Mouse (Mus musculus) lung, postnatal 0 days (tissue): Measurements from ENCODE around the gene Ralgapa2. TPM values are rescaled to one million over a fixed set of nuclear protein-coding genes. Genes with fewer than 3 reads are reported as not detected.

Experiments
- ATAC-seq: fragments of 200-750 bp; cut with Nextera tagmentation; 2 replicates; pipeline ENCODE4 v1.8.0; 2017; ENCODE audit warnings: moderate library complexity
- DNase-seq: peaks from one replicate; pipeline ENCODE4 v3.0.0-alpha.2; 2016; ENCODE audit warnings: low spot score
- H3K27ac ChIP-seq: fragments of 300-500 bp; sonication (generic); 2 replicates; pipeline ENCODE4 v1.5.1; 2014; ENCODE audit warnings: antibody characterized with exemption, mild to moderate bottlenecking, low read length, mixed read lengths
- H3K27me3 ChIP-seq: fragments of 300-500 bp; sonication (generic); replicated peaks from 2 replicates; pipeline ENCODE4 v1.6.1; 2014; ENCODE audit warnings: low read length, mixed read lengths; ENCODE audit not compliant: insufficient read depth
- H3K36me3 ChIP-seq: fragments of 300-500 bp; sonication (generic); 2 replicates; pipeline ENCODE4 v1.6.1; 2014; ENCODE audit warnings: low read length, mixed read lengths; ENCODE audit not compliant: insufficient read depth
- H3K4me1 ChIP-seq: fragments of 300-500 bp; sonication (generic); 2 replicates; pipeline ENCODE4 v1.6.1; 2014; ENCODE audit warnings: antibody characterized with exemption, low read depth, low read length, mixed read lengths; ENCODE audit not compliant: insufficient read depth
- H3K4me2 ChIP-seq: fragments of 300-500 bp; sonication (generic); replicated peaks from 2 replicates; pipeline ENCODE4 v1.6.1; 2014; ENCODE audit warnings: low read depth, mild to moderate bottlenecking, low read length, moderate library complexity, mixed read lengths
- H3K4me3 ChIP-seq: fragments of 300-500 bp; sonication (generic); 2 replicates; pipeline ENCODE4 v1.5.1; 2014; ENCODE audit warnings: low read depth, low read length
- H3K9ac ChIP-seq: fragments of 300-500 bp; sonication (generic); replicated peaks from 2 replicates; pipeline ENCODE4 v1.6.1; 2014; ENCODE audit warnings: low read depth, mild to moderate bottlenecking
- H3K9me3 ChIP-seq: fragments of 300-500 bp; sonication (generic); 2 replicates; pipeline ENCODE4 v1.6.1; 2016; ENCODE audit warnings: low read length, mixed read lengths
- CTCF ChIP-seq: IDR thresholded peaks from 2 replicates; pipeline ENCODE4 v1.5.1; 2016; ENCODE audit warnings: antibody characterized with exemption, mild to moderate bottlenecking
- EP300 ChIP-seq: IDR thresholded peaks from 2 replicates; pipeline ENCODE4 v1.6.1; 2016; ENCODE audit warnings: antibody characterized with exemption, mild to moderate bottlenecking, control low read depth
- WGBS: fragments of 180-500 bp; shearing (Covaris S2); extraction: QIAGEN DNeasy Blood & Tissue Kit; methylation state at CpG from one replicate; pipeline ENCODE4 v1.1.7; 2014; 5-methylcytosine and 5-hydroxymethylcytosine counted together
- polyA plus RNA-seq: library from polyadenylated mRNA; unstranded; fragments of >200 nt; fragmentation: Nextera tagmentation; extraction: Ambion mirVana; gene quantifications from 2 replicates; pipeline ENCODE4 v1.2.1, GENCODE M21; 2015

The Ralgapa2 gene
- polyA plus RNA-seq, 1 experiment from 2014 or later = 9.1 TPM

GRCm38 (mm10) chr2:146502578-146503311 lies 9.4 kb downstream of the Ralgapa2 start:
- Histone ChIP-seq H3K4me2 (no peak overlapping the region), H3K4me1 (peaks cover 12% of the 10 kb centered on the region; the same call in 1 of the 2 replicates), H3K27ac (no peak overlapping the region; the same call in 1 of the 2 replicates), H3K27me3 (no peaks in the 10 kb centered on the region), H3K9ac (no peak overlapping the region), H3K9me3 (no peaks in the 10 kb centered on the region), H3K36me3 (no peaks in the 10 kb centered on the region), H3K4me3 (no peak overlapping the region)
- TF ChIP-seq CTCF (peak; percentile 19; the same call in 1 of the 2 replicates), EP300 (no peak)
- DNase-seq (peak; percentile 65), ATAC-seq (peak; percentile 84)
- 52% methylated on average over 9 of the region's 9 CpGs for WGBS

- no peak for TF ChIP-seq CTCF
- no peak for TF ChIP-seq EP300
- no peaks in the 10 kb centered on the region for H3K9me3 ChIP-seq
- ATAC-seq = no peak
- H3K4me1 ChIP-seq = peaks cover 12% of the 10 kb centered on the region; the same call in 1 of the 2 replicates
- H3K27ac ChIP-seq = no peak overlapping the region
- no peak overlapping the region for H3K4me2 ChIP-seq
- no peaks in the 10 kb centered on the region for H3K36me3 ChIP-seq
- no peak for DNase-seq
- 83% methylated on average over 1 of the region's 1 CpGs for WGBS
- H3K4me3 ChIP-seq = no peak overlapping the region
- no peak overlapping the region for H3K9ac ChIP-seq
- no peaks in the 10 kb centered on the region for H3K27me3 ChIP-seq
Measured at GRCm38 (mm10) chr2:146500067-146500466, 12.1 kb downstream of the Ralgapa2 start.

- Histone ChIP-seq H3K36me3 (no peaks in the 10 kb centered on the region), H3K9me3 (no peaks in the 10 kb centered on the region), H3K4me3 (no peak overlapping the region), H3K27me3 (no peaks in the 10 kb centered on the region), H3K27ac (no peak overlapping the region), H3K9ac (no peak overlapping the region), H3K4me2 (no peak overlapping the region), H3K4me1 (peaks cover 12% of the 10 kb centered on the region; the same call in 1 of the 2 replicates)
- ATAC-seq (no peak), DNase-seq (no peak)
- WGBS = 95% methylated on average over 1 of the region's 1 CpGs
- TF ChIP-seq CTCF (no peak), EP300 (no peak)
Measured at GRCm38 (mm10) chr2:146499111-146499510, 13.0 kb downstream of the Ralgapa2 start.

- H3K27me3 ChIP-seq = no peaks in the 10 kb centered on the region
- TF ChIP-seq EP300 (no peak), CTCF (no peak)
- ATAC-seq (no peak), DNase-seq (no peak)
- H3K4me1 ChIP-seq = peaks cover 9% of the 10 kb centered on the region; the same call in 1 of the 2 replicates
- no peak overlapping the region for H3K27ac ChIP-seq
- H3K4me3 ChIP-seq = no peak overlapping the region
- WGBS = 54% methylated on average over 6 of the region's 6 CpGs
- no peak overlapping the region for H3K9ac ChIP-seq
- H3K4me2 ChIP-seq = no peak overlapping the region
- H3K36me3 ChIP-seq = no peaks in the 10 kb centered on the region
- no peaks in the 10 kb centered on the region for H3K9me3 ChIP-seq
Measured at GRCm38 (mm10) chr2:146498298-146498697, 13.8 kb downstream of the Ralgapa2 start.

GRCm38 (mm10) chr2:146496995-146497394 lies 15.1 kb downstream of the Ralgapa2 start:
- WGBS = 43% methylated on average over 1 of the region's 1 CpGs
- no peak for TF ChIP-seq EP300
- TF ChIP-seq CTCF = no peak

GRCm38 (mm10) chr2:146495781-146496180 lies 16.4 kb downstream of the Ralgapa2 start:
- Histone ChIP-seq H3K4me1 (no peaks in the 10 kb centered on the region; the same call in 1 of the 2 replicates), H3K27ac (no peak overlapping the region), H3K36me3 (no peaks in the 10 kb centered on the region), H3K9ac (no peak overlapping the region), H3K9me3 (no peaks in the 10 kb centered on the region), H3K4me3 (no peak overlapping the region), H3K4me2 (no peak overlapping the region), H3K27me3 (no peaks in the 10 kb centered on the region)
- ATAC-seq = no peak
- TF ChIP-seq EP300 = no peak
- no peak for TF ChIP-seq CTCF
- DNase-seq = no peak
- WGBS = 83% methylated on average over 9 of the region's 9 CpGs

More at GRCm38 (mm10) chr2:146496995-146497394, 15.1 kb downstream of the Ralgapa2 start:
- Histone ChIP-seq H3K27me3 (no peaks in the 10 kb centered on the region), H3K27ac (no peak overlapping the region), H3K4me2 (no peak overlapping the region), H3K4me1 (no peaks in the 10 kb centered on the region), H3K4me3 (no peak overlapping the region), H3K9ac (no peak overlapping the region), H3K36me3 (no peaks in the 10 kb centered on the region), H3K9me3 (no peaks in the 10 kb centered on the region)
- no peak for DNase-seq
- ATAC-seq = no peak
